ENCODE assay signal across 8 mouse cellular contexts in the genomic region with DNA sequence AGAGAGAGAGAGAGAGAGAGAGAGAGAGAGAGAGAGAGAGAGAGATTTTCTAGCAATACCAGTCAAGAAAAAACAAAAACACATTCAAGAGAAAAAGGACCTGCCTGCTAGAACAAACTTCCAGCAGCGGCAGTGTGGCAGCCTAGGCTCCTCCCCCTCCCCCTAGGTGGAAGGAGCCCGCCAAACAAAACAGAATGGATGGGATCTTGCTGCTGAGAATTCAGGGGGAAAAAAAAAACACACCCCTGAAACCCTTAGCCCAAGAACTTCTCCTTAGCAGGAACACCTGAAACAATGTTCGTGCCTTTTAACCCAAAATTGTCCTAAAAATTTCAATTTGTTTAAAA. TPM values are rescaled to one million over a fixed set of nuclear protein-coding genes. Genes with fewer than 3 reads are reported as not detected.
DNase-seq lines count a peak whose midpoint lies in the region; ATAC-seq and TF ChIP-seq lines count a peak whose summit lies in the region.

No protein-coding gene starts in this region.

- H3K27me3 ChIP-seq in kidney, postnatal 0 days (ENCODE audit: insufficient read depth, low read length), result no peaks in the 10 kb centered on the region
- H3K27me3 ChIP-seq in embryonic facial prominence, embryonic 12.5 days, result no peaks in the 10 kb centered on the region
- no peaks in the 10 kb centered on the region for H3K27me3 ChIP-seq in intestine, postnatal 0 days (replicated peaks; ENCODE audit: control insufficient read depth, insufficient read depth, low read length)
- no peaks in the 10 kb centered on the region for H3K27me3 ChIP-seq in neural tube, embryonic 12.5 days (replicated peaks)

- H3K4me2 ChIP-seq in kidney, postnatal 0 days (ENCODE audit: low read length), result peak overlapping the region; percentile 43
- H3K4me2 ChIP-seq in embryonic facial prominence, embryonic 12.5 days (replicated peaks), result peak overlapping the region; percentile 50
- peak overlapping the region; percentile 54 for H3K4me2 ChIP-seq in intestine, postnatal 0 days (replicated peaks; ENCODE audit: low read depth)
- peak overlapping the region; percentile 53 for H3K4me2 ChIP-seq in neural tube, embryonic 12.5 days (replicated peaks)

- intact Hi-C loops in gastrocnemius, postnatal 36 days (cut with DNase I), result no loop called here

- TF ChIP-seq CTCF in kidney, postnatal 0 days (IDR thresholded peaks at IDR 0.05; ENCODE audit: low read depth), result no peak
- TF ChIP-seq CTCF in intestine, postnatal 0 days (IDR thresholded peaks at IDR 0.05; ENCODE audit: low read depth), result no peak

- no peak overlapping the region for H3K27ac ChIP-seq in kidney, postnatal 0 days
- peak overlapping the region; percentile 76 for H3K27ac ChIP-seq in embryonic facial prominence, embryonic 12.5 days
- no peak overlapping the region for H3K27ac ChIP-seq in intestine, postnatal 0 days (ENCODE audit: low read depth, low read length)
- no peak overlapping the region for H3K27ac ChIP-seq in neural tube, embryonic 12.5 days

- DNase-seq in kidney, postnatal 0 days (ENCODE audit: low spot score), result peak; percentile 65
- no peak for DNase-seq in kidney, adult 11 months
- no peak for DNase-seq in gastrocnemius, postnatal 36 days
- DNase-seq in right cerebral cortex, postnatal 10 days (ENCODE audit: low spot score in 2 of 2), result no peak
- no peak for DNase-seq in testis, postnatal 14 days (ENCODE audit: low spot score)

- no peaks in the 10 kb centered on the region for H3K4me1 ChIP-seq in kidney, postnatal 0 days (replicated peaks; ENCODE audit: insufficient read depth, low read length)
- peaks cover 12% of the 10 kb centered on the region for H3K4me1 ChIP-seq in embryonic facial prominence, embryonic 12.5 days
- H3K4me1 ChIP-seq in intestine, postnatal 0 days (replicated peaks; ENCODE audit: control insufficient read depth, insufficient read depth, low read length), result 0 out of 2 replicates have a peak, but pooled peaks cover 3% of the 10 kb centered on the region
- H3K4me1 ChIP-seq in neural tube, embryonic 12.5 days, result no peaks in the 10 kb centered on the region; the same call in 1 of the 2 replicates

- ATAC-seq in kidney, postnatal 0 days (replicated peaks; ENCODE audit: low FRiP score, low read depth), result no peak
- no peak for ATAC-seq in embryonic facial prominence, embryonic 12.5 days (ENCODE audit: insufficient number of reproducible peaks, insufficient read depth, low FRiP score, low TSS enrichment)
- no peak for ATAC-seq in intestine, postnatal 0 days
- ATAC-seq in neural tube, embryonic 12.5 days (ENCODE audit: low FRiP score, low read depth), result no peak

- H3K4me3 ChIP-seq in kidney, postnatal 0 days (replicated peaks; ENCODE audit: low read depth, low read length), result peak overlapping the region; percentile 23
- peak overlapping the region; percentile 26 for H3K4me3 ChIP-seq in embryonic facial prominence, embryonic 12.5 days
- peak overlapping the region; percentile 11; the same call in 1 of the 2 replicates for H3K4me3 ChIP-seq in intestine, postnatal 0 days (ENCODE audit: low read depth, low read length)
- H3K4me3 ChIP-seq in neural tube, embryonic 12.5 days, result peak overlapping the region; percentile 13; the same call in 1 of the 2 replicates

- WGBS in kidney, postnatal 0 days, result 4% methylated on average over 3 of the region's 3 CpGs
- 2% methylated on average over 3 of the region's 3 CpGs for WGBS in embryonic facial prominence, embryonic 12.5 days
- WGBS in intestine, postnatal 0 days, result 12% methylated on average over 3 of the region's 3 CpGs
- WGBS in neural tube, embryonic 12.5 days, result 4% methylated on average over 3 of the region's 3 CpGs

- no peak overlapping the region for H3K9ac ChIP-seq in kidney, postnatal 0 days (ENCODE audit: low read depth, low read length)
- peak overlapping the region; percentile 40; the same call in 1 of the 2 replicates for H3K9ac ChIP-seq in embryonic facial prominence, embryonic 12.5 days
- H3K9ac ChIP-seq in intestine, postnatal 0 days (ENCODE audit: low read depth, low read length), result no peak overlapping the region
- H3K9ac ChIP-seq in neural tube, embryonic 12.5 days, result peak overlapping the region; percentile 38

- no peaks in the 10 kb centered on the region for H3K9me3 ChIP-seq in kidney, postnatal 0 days (replicated peaks; ENCODE audit: low read length)
- H3K9me3 ChIP-seq in embryonic facial prominence, embryonic 12.5 days, result no peaks in the 10 kb centered on the region
- H3K9me3 ChIP-seq in intestine, postnatal 0 days (ENCODE audit: control insufficient read depth), result no peaks in the 10 kb centered on the region
- H3K9me3 ChIP-seq in neural tube, embryonic 12.5 days, result no peaks in the 10 kb centered on the region

- H3K36me3 ChIP-seq in kidney, postnatal 0 days (ENCODE audit: insufficient read depth, low read length), result no peaks in the 10 kb centered on the region
- H3K36me3 ChIP-seq in embryonic facial prominence, embryonic 12.5 days, result no peaks in the 10 kb centered on the region
- H3K36me3 ChIP-seq in intestine, postnatal 0 days (ENCODE audit: control insufficient read depth, insufficient read depth), result no peaks in the 10 kb centered on the region
- H3K36me3 ChIP-seq in neural tube, embryonic 12.5 days, result no peaks in the 10 kb centered on the region

RNA-seq across cellular contexts. Expression of a gene that starts 17.6 kb away (rescaled TPM):
- polyA plus RNA-seq in kidney, postnatal 0 days (2015; fragmentation: Nextera tagmentation; extraction: Ambion mirVana), result 0.11 TPM in 1 of 2 replicates, not detected in the other
- polyA plus RNA-seq in embryonic facial prominence, embryonic 12.5 days (2016; fragmentation: Nextera tagmentation; extraction: Ambion mirVana), result 0.23 and 0.80 TPM in 2 replicates
- 0.24 TPM in 1 of 2 replicates, not detected in the other for polyA plus RNA-seq in intestine, postnatal 0 days (2015; fragmentation: Nextera tagmentation; extraction: Ambion mirVana)
- 0.23 and 0.27 TPM in 2 replicates for polyA plus RNA-seq in neural tube, embryonic 12.5 days (2016; fragmentation: Nextera tagmentation; extraction: Ambion mirVana)
- total RNA-seq in gastrocnemius, postnatal 36 days (2021), result under 1 TPM in 1 of 2 experiments, not detected in 1; 0.05 TPM

RNA-seq across cellular contexts. Expression of a gene that starts 17.6 kb away (rescaled TPM):
- polyA plus RNA-seq in kidney, postnatal 0 days (2015; fragmentation: Nextera tagmentation; extraction: Ambion mirVana), result 0.20 and 0.32 TPM in 2 replicates
- polyA plus RNA-seq in embryonic facial prominence, embryonic 12.5 days (2016; fragmentation: Nextera tagmentation; extraction: Ambion mirVana), result 0.12 and 0.29 TPM in 2 replicates
- 1.4 and 2.2 TPM in 2 replicates for polyA plus RNA-seq in intestine, postnatal 0 days (2015; fragmentation: Nextera tagmentation; extraction: Ambion mirVana)
- 0.14 TPM in 1 of 2 replicates, not detected in the other for polyA plus RNA-seq in neural tube, embryonic 12.5 days (2016; fragmentation: Nextera tagmentation; extraction: Ambion mirVana)
- total RNA-seq in gastrocnemius, postnatal 36 days (2021), result not detected

RNA-seq across cellular contexts. Expression of a gene that starts 34.1 kb away (rescaled TPM):
- 0.16 and 0.32 TPM in 2 replicates for polyA plus RNA-seq in kidney, postnatal 0 days (2015; fragmentation: Nextera tagmentation; extraction: Ambion mirVana)
- not detected in 2 replicates for polyA plus RNA-seq in embryonic facial prominence, embryonic 12.5 days (2016; fragmentation: Nextera tagmentation; extraction: Ambion mirVana)
- polyA plus RNA-seq in intestine, postnatal 0 days (2015; fragmentation: Nextera tagmentation; extraction: Ambion mirVana), result not detected in 2 replicates
- not detected in 2 replicates for polyA plus RNA-seq in neural tube, embryonic 12.5 days (2016; fragmentation: Nextera tagmentation; extraction: Ambion mirVana)
- total RNA-seq in gastrocnemius, postnatal 36 days (2021), result not detected

RNA-seq across cellular contexts. Expression of a gene that starts 34.2 kb away (rescaled TPM):
- polyA plus RNA-seq in kidney, postnatal 0 days (2015; fragmentation: Nextera tagmentation; extraction: Ambion mirVana), result 0.24 and 0.28 TPM in 2 replicates
- 0.50 TPM in 1 of 2 replicates, not detected in the other for polyA plus RNA-seq in embryonic facial prominence, embryonic 12.5 days (2016; fragmentation: Nextera tagmentation; extraction: Ambion mirVana)
- polyA plus RNA-seq in intestine, postnatal 0 days (2015; fragmentation: Nextera tagmentation; extraction: Ambion mirVana), result 0.05 and 0.22 TPM in 2 replicates
- 0.09 TPM in 1 of 2 replicates, not detected in the other for polyA plus RNA-seq in neural tube, embryonic 12.5 days (2016; fragmentation: Nextera tagmentation; extraction: Ambion mirVana)
- under 1 TPM in 1 of 2 experiments, not detected in 1; 0.07 TPM for total RNA-seq in gastrocnemius, postnatal 36 days (2021)

RNA-seq across cellular contexts. Expression of a gene that starts 49.1 kb away (rescaled TPM):
- 0.08 and 0.13 TPM in 2 replicates for polyA plus RNA-seq in kidney, postnatal 0 days (2015; fragmentation: Nextera tagmentation; extraction: Ambion mirVana)
- polyA plus RNA-seq in embryonic facial prominence, embryonic 12.5 days (2016; fragmentation: Nextera tagmentation; extraction: Ambion mirVana), result 0.06 and 0.08 TPM in 2 replicates
- polyA plus RNA-seq in intestine, postnatal 0 days (2015; fragmentation: Nextera tagmentation; extraction: Ambion mirVana), result 0.21 and 0.23 TPM in 2 replicates
- 0.09 TPM in 1 of 2 replicates, not detected in the other for polyA plus RNA-seq in neural tube, embryonic 12.5 days (2016; fragmentation: Nextera tagmentation; extraction: Ambion mirVana)
- total RNA-seq in gastrocnemius, postnatal 36 days (2021), result not detected

Comparison
In these comparisons a context has a peak if more than half of its experiments do, and no peak if none do; other contexts are left out.
1. H3K9ac ChIP-seq: peak in embryonic facial prominence, embryonic 12.5 days (single experiment) and neural tube, embryonic 12.5 days (single experiment); none in kidney, postnatal 0 days (single experiment) and intestine, postnatal 0 days (single experiment).
2. Peak in every context shown above with its lines, with median percentiles within 50 percentile points of each other: H3K4me2 ChIP-seq and H3K4me3 ChIP-seq.